Mouse (Mus musculus): ENCODE results near the gene Gjb5.

GRCm38 (mm10) chr4:127329046-127329445, 28.9 kb downstream of the Gjb5 start:
- TF ChIP-seq POLR2A (IDR thresholded peaks at IDR 0.05; ENCODE audit: control insufficient read depth, low read depth, low read length): no peak
- TF ChIP-seq CTCF (IDR thresholded peaks at IDR 0.05; ENCODE audit: control insufficient read depth, insufficient read depth, insufficient replicate concordance, low read depth, low read length): no peak

All from testis, adult 2 months (tissue).